Mouse (Mus musculus) testis, adult 2 months (tissue): Measurements from ENCODE around the gene Lhx4. TPM values are rescaled to one million over a fixed set of nuclear protein-coding genes. Genes with fewer than 3 reads are reported as not detected.

Experiments used
- H3K27ac ChIP-seq: fragments of 200-500 bp; 2 replicates; pipeline ENCODE4 v1.5.1; 2012; ENCODE audit warnings: low read depth, low read length; ENCODE audit not compliant: control insufficient read depth, insufficient read depth
- H3K27me3 ChIP-seq: fragments of 200-500 bp; 2 replicates; pipeline ENCODE4 v1.6.1; 2012; ENCODE audit warnings: mild to moderate bottlenecking, low read length, moderate library complexity; ENCODE audit not compliant: control insufficient read depth, insufficient read depth
- H3K36me3 ChIP-seq: fragments of 200-500 bp; 2 replicates; pipeline ENCODE4 v1.6.1; 2012; ENCODE audit warnings: mild to moderate bottlenecking, low read length; ENCODE audit not compliant: control insufficient read depth, insufficient read depth
- H3K4me1 ChIP-seq: fragments of 200-500 bp; 2 replicates; pipeline ENCODE4 v1.6.1; 2012; ENCODE audit warnings: low read length; ENCODE audit not compliant: control insufficient read depth, insufficient read depth
- H3K4me3 ChIP-seq: fragments of 200-500 bp; 2 replicates; pipeline ENCODE4 v1.5.1; 2012; ENCODE audit warnings: low read depth, mild to moderate bottlenecking, low read length, moderate library complexity, mixed read lengths; ENCODE audit not compliant: control insufficient read depth
- CTCF ChIP-seq: fragments of 200-500 bp; IDR thresholded peaks from 2 replicates; pipeline ENCODE4 v1.5.1; 2012; ENCODE audit warnings: low read depth, mild to moderate bottlenecking, inconsistent platforms, low read length, moderate library complexity; ENCODE audit not compliant: control insufficient read depth, insufficient read depth, insufficient replicate concordance
- POLR2A ChIP-seq: fragments of 200-500 bp; IDR thresholded peaks from 2 replicates; pipeline ENCODE4 v1.6.1; 2012; ENCODE audit warnings: low read depth, mild to moderate bottlenecking, inconsistent platforms, low read length, moderate library complexity; ENCODE audit not compliant: control insufficient read depth
- polyA plus RNA-seq: library from polyadenylated mRNA; depleted of rRNA; stranded (reverse); fragments of >200 nt; gene quantifications from 2 replicates; pipeline ENCODE4 v1.2.3, GENCODE M21; 2012; rRNA removed

Gene Lhx4
- polyA plus RNA-seq, 1 experiment, result 0.16 TPM

DNA sequence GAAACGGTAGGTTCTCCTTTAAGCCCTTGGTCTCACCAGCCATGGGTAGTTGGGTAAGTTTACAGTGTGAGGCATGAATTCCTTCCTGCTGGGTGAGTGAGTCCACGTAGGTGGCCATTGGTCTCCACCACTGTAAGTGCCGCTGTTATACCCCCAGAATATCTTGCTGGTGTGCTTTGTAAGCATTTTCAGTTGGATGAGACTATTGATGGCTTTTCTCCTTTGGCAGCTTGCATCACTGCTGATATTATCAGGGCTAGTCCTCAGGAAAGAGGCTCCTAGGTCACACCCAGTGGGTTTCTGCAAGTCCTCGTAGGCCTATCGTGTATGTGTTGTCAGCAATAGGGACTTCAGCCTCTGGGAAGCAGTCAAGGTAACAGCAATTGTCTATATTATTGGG lies 87.5 kb downstream of the Lhx4 start:
- no peaks in the 10 kb centered on the region for H3K4me1 ChIP-seq
- H3K27ac ChIP-seq, result no peak overlapping the region
- no peak for TF ChIP-seq CTCF
- TF ChIP-seq POLR2A, result no peak
- no peaks in the 10 kb centered on the region for H3K27me3 ChIP-seq
- H3K36me3 ChIP-seq, result no peaks in the 10 kb centered on the region
- peak overlapping the region; percentile 11; the same call in 1 of the 2 replicates for H3K4me3 ChIP-seq

DNA sequence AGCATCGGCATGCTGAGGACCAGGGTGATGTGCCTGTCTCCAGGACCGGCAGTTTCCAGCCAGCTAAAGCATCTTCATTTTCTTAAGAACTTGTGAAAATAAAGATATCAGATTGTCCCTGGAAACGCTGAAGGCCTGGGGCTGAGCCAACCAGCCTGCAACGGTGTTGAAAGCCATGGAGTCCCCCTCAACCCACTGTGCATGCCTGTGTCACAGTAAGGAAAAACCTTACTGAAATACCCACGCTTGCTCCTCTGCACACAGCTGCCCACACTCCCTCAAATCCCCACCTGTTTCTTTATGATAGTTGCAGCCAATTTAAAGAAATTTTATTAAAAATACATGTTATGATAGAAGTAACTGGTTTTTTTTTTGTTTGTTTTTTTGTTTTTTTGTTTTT lies 95.2 kb downstream of the Lhx4 start:
- H3K27ac ChIP-seq, result no peak overlapping the region
- H3K4me3 ChIP-seq, result no peak overlapping the region
- H3K27me3 ChIP-seq, result no peaks in the 10 kb centered on the region
- no peak for TF ChIP-seq POLR2A
- TF ChIP-seq CTCF, result no peak
- H3K4me1 ChIP-seq, result no peaks in the 10 kb centered on the region
- no peaks in the 10 kb centered on the region for H3K36me3 ChIP-seq

DNA sequence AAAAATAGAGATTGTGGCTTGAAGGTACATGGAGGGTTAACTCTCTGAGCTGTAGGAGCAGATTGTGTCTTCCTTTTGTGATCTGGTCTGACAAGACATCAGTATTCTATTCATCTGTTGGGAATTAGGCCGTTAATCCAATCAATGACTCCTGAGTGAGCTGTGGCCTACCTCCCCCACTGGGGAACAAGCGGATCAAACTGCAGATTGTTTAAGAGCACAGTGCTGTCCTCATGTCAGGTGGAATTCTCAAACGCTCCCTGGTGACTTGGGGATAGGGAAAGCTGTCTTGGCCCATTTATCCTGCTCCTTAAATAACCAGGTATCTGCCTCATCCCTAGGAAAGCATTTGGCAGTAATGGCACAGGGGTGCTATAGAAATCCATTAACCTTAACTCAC lies 96.5 kb downstream of the Lhx4 start:
- no peaks in the 10 kb centered on the region for H3K27me3 ChIP-seq

DNA sequence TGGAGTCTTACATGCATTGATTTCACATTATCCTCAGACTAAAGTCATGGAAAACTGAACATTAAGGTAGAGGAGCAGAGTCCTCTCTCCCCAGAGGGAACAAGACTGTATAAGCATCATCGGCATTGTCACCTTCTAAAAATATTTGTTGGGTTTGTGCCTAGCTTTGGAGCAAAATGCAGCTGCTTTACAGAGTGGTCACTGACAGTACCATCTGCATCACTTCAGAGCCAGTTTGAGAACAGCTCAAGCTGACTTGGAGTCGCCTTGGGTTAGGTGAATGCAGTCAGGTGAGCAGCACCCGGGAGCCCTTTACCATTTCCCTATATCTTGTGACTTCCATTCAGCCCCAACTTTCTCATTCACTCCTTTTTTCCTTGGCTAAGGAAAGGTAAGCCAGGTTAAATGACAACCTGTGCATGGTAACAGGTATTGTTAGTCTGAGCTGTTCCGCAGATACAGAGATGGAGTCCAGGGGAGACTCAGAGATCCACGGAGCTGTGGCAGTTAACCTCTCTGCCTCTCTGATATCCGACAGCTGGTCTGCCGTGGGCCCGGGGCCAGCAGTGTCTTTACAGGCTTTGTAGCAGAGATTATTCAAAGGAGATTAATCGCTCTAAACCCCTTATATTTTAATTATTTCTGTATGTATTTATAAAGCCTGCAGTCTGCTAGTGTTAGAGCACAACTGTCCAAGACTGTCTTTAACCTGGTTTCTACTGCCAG lies 101.2 kb downstream of the Lhx4 start:
- H3K27ac ChIP-seq, result no peak overlapping the region
- no peaks in the 10 kb centered on the region for H3K27me3 ChIP-seq
- TF ChIP-seq CTCF, result no peak
- TF ChIP-seq POLR2A, result no peak

More for the DNA sequence above, 96.5 kb downstream of the Lhx4 start:
- H3K36me3 ChIP-seq, result no peaks in the 10 kb centered on the region
- no peak overlapping the region for H3K4me3 ChIP-seq
- no peak for TF ChIP-seq CTCF
- TF ChIP-seq POLR2A, result no peak
- no peak overlapping the region for H3K27ac ChIP-seq
- H3K4me1 ChIP-seq, result no peaks in the 10 kb centered on the region

More for the DNA sequence above, 101.2 kb downstream of the Lhx4 start:
- no peak overlapping the region for H3K4me3 ChIP-seq
- H3K4me1 ChIP-seq, result no peaks in the 10 kb centered on the region
- no peaks in the 10 kb centered on the region for H3K36me3 ChIP-seq

Other genes with a start within 250 kb of the Lhx4 start
- gene Acbd6, start 193.6 kb downstream of the Lhx4 start, polyA plus RNA-seq, result 227 and 284 TPM in 2 replicates
- gene Qsox1, start 61.2 kb upstream of the Lhx4 start, polyA plus RNA-seq, result 113 and 116 TPM in 2 replicates
- 36.7 and 43.6 TPM in 2 replicates for gene Cep350, start 221.6 kb upstream of the Lhx4 start, polyA plus RNA-seq